Mouse (Mus musculus) urinary bladder, postnatal 36 days (tissue): ENCODE data around the gene Dip2b.

Source experiments
- DNase-seq, 2 experiments: peaks; one replicate each; pipeline ENCODE4 v3.0.0; 2022; ENCODE audit warnings: low spot score in 2 of 2, mixed read lengths in 1 of 2

Dip2b gene

GRCm38 (mm10) chr15:100084882-100085281 is 46.4 kb downstream of the Dip2b start:
- DNase-seq = no peak

DNA sequence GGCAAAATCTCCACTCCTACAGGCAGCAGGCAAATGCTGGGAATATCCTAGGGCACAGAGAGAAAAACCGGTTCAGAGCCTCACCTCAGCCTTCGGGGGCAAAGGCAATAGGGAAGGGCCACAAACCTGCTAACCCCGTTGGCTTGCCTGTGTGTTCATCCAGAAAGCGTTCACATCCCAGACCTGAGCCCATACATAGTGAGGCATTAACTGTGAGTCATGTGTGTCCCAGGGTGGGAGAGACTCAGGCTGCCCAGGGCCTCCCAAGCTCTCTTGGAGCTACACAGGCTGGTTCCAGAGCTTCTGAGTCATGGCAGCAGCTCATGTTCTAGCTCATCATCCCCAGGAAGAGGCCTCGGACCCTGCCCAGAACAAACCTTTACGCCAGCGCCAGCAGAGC is 49.6 kb downstream of the Dip2b start:
- peak; percentile 21 to 33 for DNase-seq

- DNase-seq = peak; percentile 38 to 43
These were observed 51.2 kb downstream of the Dip2b start for GRCm38 (mm10) chr15:100089645-100090053.

- no peak for DNase-seq
These were observed 53.4 kb downstream of the Dip2b start for GRCm38 (mm10) chr15:100091818-100092217.

DNA sequence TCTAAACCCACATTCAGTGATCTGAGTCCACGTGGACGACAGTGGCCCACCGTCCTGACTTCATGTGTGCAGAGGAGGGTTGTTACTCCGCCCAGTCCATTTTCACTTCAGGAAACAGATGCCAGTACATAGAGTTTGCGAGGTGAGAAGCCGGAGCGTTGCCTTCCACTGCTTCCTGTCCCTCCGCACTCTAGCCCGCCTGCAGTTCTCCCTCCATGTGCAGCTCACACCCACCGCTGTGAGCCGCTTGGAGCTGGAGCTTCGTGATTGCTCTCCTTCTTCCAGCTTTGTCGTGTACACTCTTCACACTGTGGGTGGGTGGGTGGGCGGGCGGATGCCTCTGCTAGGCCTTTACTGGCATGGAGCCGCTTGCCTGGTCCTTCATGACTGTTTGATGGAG is 53.8 kb downstream of the Dip2b start:
- DNase-seq = no peak

GRCm38 (mm10) chr15:100096587-100097428 is 58.3 kb downstream of the Dip2b start:
- no peak for DNase-seq

- DNase-seq = no peak
These were observed 61.9 kb downstream of the Dip2b start for GRCm38 (mm10) chr15:100100336-100100735.

GRCm38 (mm10) chr15:100101206-100101605 is 62.7 kb downstream of the Dip2b start:
- DNase-seq = no peak

GRCm38 (mm10) chr15:100104126-100104525 is 65.7 kb downstream of the Dip2b start:
- no peak for DNase-seq

GRCm38 (mm10) chr15:100108071-100108782 is 69.8 kb downstream of the Dip2b start:
- DNase-seq = no peak

DNA sequence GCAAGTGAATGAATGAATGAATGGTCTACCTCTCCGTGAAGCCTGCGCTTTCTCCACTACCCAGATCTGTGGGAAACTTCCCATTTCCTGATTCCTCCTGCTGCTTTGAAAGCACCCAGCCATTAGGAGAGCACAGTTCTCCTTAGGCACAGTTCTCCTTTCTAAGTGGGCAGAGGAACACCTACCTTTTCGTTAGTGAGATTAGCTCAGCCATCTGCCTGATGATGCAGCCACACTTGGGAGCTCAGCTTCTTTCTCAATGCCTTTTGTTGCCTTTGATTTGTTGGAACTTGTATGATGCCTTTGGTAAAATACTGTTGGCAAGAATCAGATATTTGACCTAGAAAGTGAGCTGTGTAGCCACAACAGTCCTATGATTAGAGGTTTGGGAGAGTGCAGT is 71.5 kb downstream of the Dip2b start:
- no peak for DNase-seq

DNA sequence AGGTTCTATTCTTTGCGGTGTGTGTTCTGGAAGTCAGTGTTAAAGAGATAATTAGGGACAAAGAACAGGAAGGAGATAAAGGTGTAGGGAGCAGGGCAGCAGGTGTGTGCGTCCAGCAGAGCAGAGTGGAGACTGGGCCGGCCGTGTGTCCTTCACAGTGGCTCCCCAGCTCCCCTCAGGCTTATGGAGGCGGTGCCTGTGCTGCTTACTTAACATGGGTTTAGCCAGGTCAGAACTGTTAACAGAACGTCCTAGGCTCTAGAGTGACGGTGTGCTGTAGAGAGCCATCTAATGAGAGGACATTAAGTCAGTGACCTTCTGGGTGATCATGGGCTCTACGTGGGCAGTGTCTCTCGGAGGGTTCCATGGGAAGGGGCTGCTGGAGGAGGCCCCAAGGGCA is 73.4 kb downstream of the Dip2b start:
- DNase-seq = no peak

DNA sequence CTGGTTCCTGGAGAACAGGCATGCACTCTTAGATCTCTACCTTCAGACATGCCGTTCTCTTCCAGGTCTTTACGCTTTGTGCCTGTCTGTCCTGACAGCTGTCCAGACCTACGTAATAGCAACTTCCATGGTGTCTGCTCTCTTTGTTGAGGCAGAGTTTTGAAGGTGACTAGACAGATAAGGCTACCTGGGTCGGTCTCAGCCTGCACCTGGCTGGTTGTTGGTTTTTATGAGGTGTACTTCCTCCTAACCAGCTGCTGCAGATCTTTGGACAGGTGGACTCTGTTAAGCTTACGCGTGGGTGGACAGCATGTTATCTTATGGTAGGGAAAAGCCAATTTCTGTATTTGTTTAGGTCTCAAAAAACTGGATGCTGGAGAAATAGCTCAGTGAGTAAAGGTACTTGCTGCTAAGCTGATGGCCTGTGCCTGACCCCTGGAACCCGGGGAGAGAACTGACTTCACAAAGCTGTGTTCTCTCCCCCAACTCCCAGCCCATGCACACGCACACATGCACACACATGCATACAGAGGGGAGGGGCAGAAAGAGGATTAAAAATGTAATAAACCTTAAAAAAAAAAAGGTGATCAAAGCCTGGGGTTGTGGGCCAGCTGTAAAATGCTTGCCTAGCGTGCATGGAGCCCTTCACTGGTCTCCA is 74.0 kb downstream of the Dip2b start:
- DNase-seq = no peak

DNA sequence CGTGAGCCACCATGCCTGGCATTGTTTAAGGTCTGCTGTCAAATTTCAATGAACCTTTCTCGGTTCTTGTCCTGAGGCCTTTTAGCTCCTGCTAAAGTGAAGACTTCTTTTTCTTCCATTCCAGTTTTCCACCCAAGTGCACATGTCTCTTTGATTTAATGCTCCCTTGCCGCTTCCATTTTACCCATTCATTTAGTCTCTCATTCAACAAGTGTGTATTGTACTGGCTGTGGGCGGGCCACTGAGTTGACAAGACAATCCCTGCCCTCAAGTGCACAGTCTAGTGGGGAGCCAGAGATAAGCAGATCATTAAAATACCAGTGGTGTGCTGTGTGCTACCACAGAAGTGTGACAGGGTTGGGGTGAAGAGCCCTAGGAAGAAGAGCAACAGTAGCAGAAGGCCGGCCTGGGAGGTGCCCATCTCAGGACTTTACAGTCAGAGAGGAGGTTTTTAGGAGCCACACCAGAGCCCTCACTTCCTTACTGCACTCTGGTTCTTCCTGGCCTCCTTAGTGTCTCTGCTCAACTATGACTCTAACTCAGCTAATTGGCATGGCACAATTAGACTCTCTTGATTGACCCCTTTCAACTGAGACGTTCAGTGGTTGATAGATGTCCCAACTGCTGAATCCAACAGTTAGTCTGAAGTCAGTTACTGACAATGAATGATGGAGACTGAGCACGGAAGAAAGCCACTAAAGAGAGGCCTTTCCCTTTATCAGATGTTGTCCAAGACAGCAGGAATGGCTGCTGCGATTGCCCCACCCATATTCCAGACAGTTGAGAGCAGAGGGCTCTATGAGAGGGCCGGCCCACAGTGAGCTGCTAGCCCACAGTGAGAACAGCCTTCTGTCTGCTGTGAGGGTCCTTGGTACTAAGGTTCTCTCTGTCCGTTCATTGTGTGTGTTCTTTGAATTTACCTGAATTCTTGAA is 75.1 kb downstream of the Dip2b start:
- DNase-seq = no peak

DNA sequence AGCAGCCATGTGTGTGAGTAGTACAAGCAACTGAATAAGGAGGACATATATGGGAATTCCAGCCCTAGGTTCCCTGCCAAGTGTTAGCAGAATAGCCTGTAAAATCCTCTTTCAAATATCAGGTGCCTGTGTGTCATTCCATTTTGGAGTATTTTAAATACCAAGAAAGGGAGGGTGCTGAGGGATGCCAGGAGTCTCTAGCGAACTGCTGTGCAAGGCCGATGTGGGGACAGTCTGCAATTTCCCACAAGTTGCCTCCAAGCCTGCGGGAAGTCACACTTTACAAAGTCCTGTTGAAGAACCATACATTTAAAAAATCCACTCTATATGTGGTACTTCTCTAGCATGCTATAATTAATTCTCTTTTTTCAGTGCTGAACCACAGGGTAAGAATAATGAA is 77.0 kb downstream of the Dip2b start:
- DNase-seq = no peak

GRCm38 (mm10) chr15:100116325-100116724 is 77.9 kb downstream of the Dip2b start:
- no peak for DNase-seq

DNA sequence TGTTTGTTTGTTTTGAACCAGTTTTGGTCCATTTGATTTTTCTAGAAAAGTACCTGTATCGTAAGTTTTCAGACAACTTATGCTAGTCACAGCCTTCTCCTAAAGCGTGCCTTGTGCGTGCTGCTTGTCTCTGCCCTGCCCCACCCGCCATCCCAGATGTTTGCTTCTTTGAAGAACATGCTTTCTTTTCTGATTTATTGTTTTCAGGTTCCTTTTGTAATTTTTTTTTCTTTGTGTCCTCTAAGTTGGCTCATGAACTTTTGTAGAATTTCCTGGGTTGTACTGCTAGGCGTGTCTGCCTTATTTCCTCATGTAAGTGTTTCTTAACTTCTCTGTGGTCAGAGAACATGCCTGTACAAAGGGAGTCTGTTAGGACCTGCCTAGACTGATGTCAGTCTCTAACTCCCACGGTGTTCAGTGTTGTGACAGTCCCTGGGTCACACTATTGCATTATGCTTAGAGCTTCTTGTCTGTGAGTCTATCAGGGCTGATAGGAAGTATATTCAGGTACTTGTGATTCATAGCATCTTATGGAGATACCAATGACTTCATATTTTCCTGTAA is 80.8 kb downstream of the Dip2b start:
- peak; percentile 47 to 55 for DNase-seq

DNA sequence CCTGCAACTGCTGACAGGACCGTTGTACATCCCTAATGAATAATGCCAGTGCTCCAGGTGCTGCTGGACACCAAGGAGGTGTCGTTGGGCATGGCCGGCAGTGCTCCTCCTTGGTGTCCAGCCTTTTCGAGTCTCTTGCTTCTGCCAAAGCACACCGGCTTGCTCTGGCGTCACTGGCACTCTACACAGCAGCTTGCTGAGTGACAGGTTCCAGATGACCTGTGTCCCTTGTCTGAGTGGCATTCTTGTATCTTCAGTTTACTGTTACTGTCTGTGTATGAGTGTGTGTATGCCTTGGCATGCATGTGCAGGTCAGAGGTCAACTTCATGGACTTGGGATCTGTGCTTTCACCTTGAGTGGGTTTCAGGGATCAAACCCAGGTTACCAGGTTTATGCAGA is 83.0 kb downstream of the Dip2b start:
- no peak for DNase-seq

- DNase-seq = no peak
These were observed 85.4 kb downstream of the Dip2b start for GRCm38 (mm10) chr15:100123867-100124266.

GRCm38 (mm10) chr15:100125245-100125644 is 86.8 kb downstream of the Dip2b start:
- DNase-seq = no peak

DNA sequence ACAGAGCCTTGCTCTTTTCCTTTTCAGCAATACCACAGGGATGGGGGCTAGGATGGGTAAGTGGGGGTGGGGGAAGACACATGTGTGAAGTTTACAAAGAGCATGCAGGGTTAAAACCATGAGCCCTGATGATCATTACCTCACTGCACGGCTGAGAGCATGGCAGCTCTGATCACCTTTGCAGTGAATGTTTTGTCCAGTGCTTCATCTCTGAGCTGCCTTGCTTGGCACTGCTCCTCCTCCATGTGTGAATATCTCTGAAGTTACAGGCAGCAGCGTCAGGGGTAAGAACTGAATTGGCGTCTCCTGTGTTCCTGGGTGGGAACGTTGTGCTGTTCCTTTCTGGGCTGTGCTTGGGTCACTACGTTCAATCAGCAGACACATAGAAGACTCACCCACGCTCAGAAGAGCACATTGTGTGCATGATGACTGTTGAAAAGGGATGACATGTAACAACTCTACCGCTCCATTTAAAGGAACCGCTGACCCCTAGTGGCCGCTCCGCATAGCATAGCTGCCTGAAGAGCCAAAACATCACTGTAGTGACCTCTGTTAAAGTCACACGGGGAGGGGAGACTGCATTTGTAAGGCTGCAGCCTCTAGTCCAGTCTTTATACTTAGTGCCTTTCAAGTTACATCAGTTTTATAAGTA is 88.1 kb downstream of the Dip2b start:
- peak; percentile 80 to 86 for DNase-seq
